Mouse (Mus musculus) gastrocnemius, adult 18-20 months (tissue): ENCODE results near the gene Cdca7. TPM values are rescaled to one million over a fixed set of nuclear protein-coding genes. Genes with fewer than 3 reads are reported as not detected.

ENCODE experiments used
- DNase-seq: peaks from one replicate; pipeline ENCODE4 v3.0.0; 2021; ENCODE audit warnings: low spot score
- total RNA-seq, 2 experiments: library from RNA; stranded (reverse); gene quantifications; 2 replicates each; pipeline ENCODE4 v1.2.3; 2021

Cdca7 gene
- total RNA-seq, 2 experiments from 2014 or later: 0.50 TPM

- DNase-seq: no peak
These were observed 15.7 kb downstream of the Cdca7 start for GRCm38 (mm10) chr2:72491650-72492049.

- no peak for DNase-seq
These were observed 17.1 kb downstream of the Cdca7 start for GRCm38 (mm10) chr2:72493039-72493438.

GRCm38 (mm10) chr2:72499074-72499721 is 23.2 kb downstream of the Cdca7 start:
- no peak for DNase-seq

- DNase-seq: no peak
These were observed 23.9 kb downstream of the Cdca7 start for GRCm38 (mm10) chr2:72499782-72500411.

GRCm38 (mm10) chr2:72502041-72502813 is 26.3 kb downstream of the Cdca7 start:
- DNase-seq: no peak

- DNase-seq: no peak
These were observed 27.7 kb downstream of the Cdca7 start for GRCm38 (mm10) chr2:72503646-72504045.

GRCm38 (mm10) chr2:72507855-72508635 is 32.1 kb downstream of the Cdca7 start:
- no peak for DNase-seq

- DNase-seq: peak; percentile 10
These were observed 32.9 kb downstream of the Cdca7 start for GRCm38 (mm10) chr2:72508891-72509290.

- no peak for DNase-seq
These were observed 39.6 kb downstream of the Cdca7 start for GRCm38 (mm10) chr2:72515526-72515925.

GRCm38 (mm10) chr2:72515971-72516719 is 40.2 kb downstream of the Cdca7 start:
- DNase-seq: peak; percentile 83

GRCm38 (mm10) chr2:72516720-72517089 is 40.7 kb downstream of the Cdca7 start:
- DNase-seq: no peak

GRCm38 (mm10) chr2:72524022-72524421 is 48.1 kb downstream of the Cdca7 start:
- DNase-seq: no peak

- DNase-seq: no peak
These were observed 49.6 kb downstream of the Cdca7 start for GRCm38 (mm10) chr2:72525556-72525955.

GRCm38 (mm10) chr2:72529026-72529357 is 53.0 kb downstream of the Cdca7 start:
- DNase-seq: no peak

- no peak for DNase-seq
These were observed 53.7 kb downstream of the Cdca7 start for GRCm38 (mm10) chr2:72529358-72530319.

GRCm38 (mm10) chr2:72535889-72536288 is 59.9 kb downstream of the Cdca7 start:
- no peak for DNase-seq
